Mouse (Mus musculus) forebrain, embryonic 14.5 days (tissue): ENCODE data around the gene 4930564D02Rik. TPM values are rescaled to one million over a fixed set of nuclear protein-coding genes. Genes with fewer than 3 reads are reported as not detected.

Experiments used
- ATAC-seq: fragments of 200-750 bp; cut with Nextera tagmentation; 2 replicates; pipeline ENCODE4 v1.8.0; 2017; ENCODE audit warnings: mild to moderate bottlenecking, moderate library complexity
- DNase-seq: peaks from one replicate; pipeline ENCODE4 v3.0.0-alpha.2; 2015; ENCODE audit warnings: low spot score
- H3K27ac ChIP-seq: fragments of 300-500 bp; sonication (generic); 2 replicates; pipeline ENCODE4 v1.5.1; 2014; ENCODE audit warnings: low read depth, mild to moderate bottlenecking, control low read depth, low read length, moderate library complexity
- H3K27me3 ChIP-seq: fragments of 300-500 bp; sonication (generic); replicated peaks from 2 replicates; pipeline ENCODE4 v1.6.1; 2014; ENCODE audit warnings: low read length, control low read depth, mixed read lengths; ENCODE audit not compliant: control insufficient read depth, insufficient read depth
- H3K36me3 ChIP-seq: fragments of 300-500 bp; sonication (generic); 2 replicates; pipeline ENCODE4 v1.6.1; 2014; ENCODE audit warnings: low read length, control low read depth; ENCODE audit not compliant: control insufficient read depth, insufficient read depth
- H3K4me1 ChIP-seq: fragments of 300-500 bp; sonication (generic); 2 replicates; pipeline ENCODE4 v1.6.1; 2014; ENCODE audit warnings: antibody characterized with exemption, low read length, control low read depth; ENCODE audit not compliant: control insufficient read depth, insufficient read depth
- H3K4me2 ChIP-seq: fragments of 300-500 bp; sonication (generic); 2 replicates; pipeline ENCODE4 v1.6.1; 2014; ENCODE audit warnings: mild to moderate bottlenecking, control low read depth, low read length
- H3K4me3 ChIP-seq: fragments of 300-500 bp; sonication (generic); 2 replicates; pipeline ENCODE4 v1.5.1; 2014; ENCODE audit warnings: low read depth, low read length, control low read depth
- H3K9ac ChIP-seq: fragments of 300-500 bp; sonication (generic); 2 replicates; pipeline ENCODE4 v1.6.1; 2014; ENCODE audit warnings: mild to moderate bottlenecking, low read length, control low read depth, moderate library complexity
- H3K9me3 ChIP-seq: fragments of 300-500 bp; sonication (generic); replicated peaks from 2 replicates; pipeline ENCODE4 v1.6.1; 2016; ENCODE audit warnings: low read length, control low read depth, mixed read lengths; ENCODE audit not compliant: control insufficient read depth
- WGBS: fragments of 180-500 bp; shearing (Covaris S2); extraction: QIAGEN DNeasy Blood & Tissue Kit; methylation state at CpG from one replicate; pipeline ENCODE4 v1.1.7; 2014; 5-methylcytosine and 5-hydroxymethylcytosine counted together
- polyA plus RNA-seq: library from polyadenylated mRNA; unstranded; fragments of >200 nt; fragmentation: Nextera tagmentation; extraction: Ambion mirVana; gene quantifications from 2 replicates; pipeline ENCODE4 v1.2.1, GENCODE M21; 2014

The 4930564D02Rik gene
- polyA plus RNA-seq, 1 experiment from 2014 or later: not detected

GRCm38 (mm10) chr3:105114269-105114668, 47.6 kb downstream of the 4930564D02Rik start:
- no peaks in the 10 kb centered on the region for H3K27me3 ChIP-seq
- H3K4me3 ChIP-seq: no peak overlapping the region
- no peak overlapping the region for H3K27ac ChIP-seq
- no peaks in the 10 kb centered on the region for H3K9me3 ChIP-seq
- H3K36me3 ChIP-seq: no peaks in the 10 kb centered on the region
- H3K9ac ChIP-seq: no peak overlapping the region
- no peaks in the 10 kb centered on the region for H3K4me1 ChIP-seq
- peak; percentile 73 for DNase-seq
- WGBS: 15% methylated on average over 2 of the region's 2 CpGs
- ATAC-seq: 0 out of 2 replicates have a peak, but pooled peaks have one; percentile 55
- H3K4me2 ChIP-seq: no peak overlapping the region

- Histone ChIP-seq H3K9ac (no peak overlapping the region), H3K4me2 (no peak overlapping the region), H3K4me1 (no peaks in the 10 kb centered on the region), H3K27me3 (no peaks in the 10 kb centered on the region), H3K9me3 (no peaks in the 10 kb centered on the region), H3K36me3 (no peaks in the 10 kb centered on the region), H3K27ac (no peak overlapping the region), H3K4me3 (no peak overlapping the region)
- DNase-seq (no peak), ATAC-seq (no peak)
- WGBS: 82% methylated on average over 4 of the region's 4 CpGs
Measured at GRCm38 (mm10) chr3:105116596-105116995, 50.0 kb downstream of the 4930564D02Rik start.

GRCm38 (mm10) chr3:105123776-105124175, 57.1 kb downstream of the 4930564D02Rik start:
- Histone ChIP-seq H3K9ac (no peak overlapping the region), H3K27ac (no peak overlapping the region), H3K9me3 (no peaks in the 10 kb centered on the region), H3K36me3 (no peaks in the 10 kb centered on the region), H3K27me3 (no peaks in the 10 kb centered on the region), H3K4me3 (no peak overlapping the region), H3K4me2 (no peak overlapping the region), H3K4me1 (no peaks in the 10 kb centered on the region)
- 89% methylated on average over 3 of the region's 3 CpGs for WGBS
- no peak for ATAC-seq
- DNase-seq: no peak

- no peak overlapping the region for H3K4me3 ChIP-seq
- H3K9ac ChIP-seq: no peak overlapping the region
- no peak overlapping the region for H3K27ac ChIP-seq
- peak; percentile 22 for DNase-seq
- no peak overlapping the region for H3K4me2 ChIP-seq
- 50% methylated on average over 7 of the region's 7 CpGs for whole genome bisulfite sequencing
- no peaks in the 10 kb centered on the region for H3K36me3 ChIP-seq
- ATAC-seq: no peak
- no peaks in the 10 kb centered on the region for H3K9me3 ChIP-seq
- no peaks in the 10 kb centered on the region for H3K4me1 ChIP-seq
- H3K27me3 ChIP-seq: no peaks in the 10 kb centered on the region
Measured at GRCm38 (mm10) chr3:105127881-105128280, 61.2 kb downstream of the 4930564D02Rik start.

Other genes starting within 250 kb of the 4930564D02Rik start
- gene Mov10, start 248.3 kb upstream of the 4930564D02Rik start, polyA plus RNA-seq: 4.7 and 4.9 TPM in 2 replicates
- 37.8 and 38.3 TPM in 2 replicates for gene St7l, start 202.8 kb upstream of the 4930564D02Rik start, polyA plus RNA-seq
- 207 and 217 TPM in 2 replicates for gene Capza1, start 202.3 kb upstream of the 4930564D02Rik start, polyA plus RNA-seq
- 0.38 and 0.83 TPM in 2 replicates for gene Wnt2b, start 104.9 kb upstream of the 4930564D02Rik start, polyA plus RNA-seq
- gene Cttnbp2nl, start 13.7 kb upstream of the 4930564D02Rik start, polyA plus RNA-seq: 42.8 and 51.3 TPM in 2 replicates